Mouse (Mus musculus): Measurements from ENCODE around the gene Smyd2.

Gene Smyd2

GRCm38 (mm10) chr1:189871625-189872024 lies 50.5 kb downstream of the Smyd2 start:
- DNase-seq: no peak

GRCm38 (mm10) chr1:189870539-189870938 lies 51.6 kb downstream of the Smyd2 start:
- DNase-seq: no peak

GRCm38 (mm10) chr1:189869651-189870270 lies 52.4 kb downstream of the Smyd2 start:
- DNase-seq: no peak

GRCm38 (mm10) chr1:189868036-189868435 lies 54.1 kb downstream of the Smyd2 start:
- DNase-seq: no peak

GRCm38 (mm10) chr1:189867497-189867896 lies 54.7 kb downstream of the Smyd2 start:
- DNase-seq: no peak

GRCm38 (mm10) chr1:189867034-189867433 lies 55.1 kb downstream of the Smyd2 start:
- DNase-seq: no peak

GRCm38 (mm10) chr1:189866621-189867020 lies 55.5 kb downstream of the Smyd2 start:
- DNase-seq: no peak

- DNase-seq: peak in 1 of 2 experiments; percentile 29
Measured at GRCm38 (mm10) chr1:189864846-189865560, 57.2 kb downstream of the Smyd2 start.

- DNase-seq: peak in 1 of 2 experiments; percentile 48
Measured at GRCm38 (mm10) chr1:189864301-189864700, 57.9 kb downstream of the Smyd2 start.

GRCm38 (mm10) chr1:189863727-189864126 lies 58.4 kb downstream of the Smyd2 start:
- no peak for DNase-seq

GRCm38 (mm10) chr1:189860942-189861315 lies 61.2 kb downstream of the Smyd2 start:
- no peak for DNase-seq

- DNase-seq: no peak
Measured at GRCm38 (mm10) chr1:189860112-189860941, 61.8 kb downstream of the Smyd2 start.

- no peak for DNase-seq
Measured at GRCm38 (mm10) chr1:189858377-189858776, 63.8 kb downstream of the Smyd2 start.

GRCm38 (mm10) chr1:189855739-189856138 lies 66.4 kb downstream of the Smyd2 start:
- DNase-seq: no peak

- DNase-seq: no peak
Measured at GRCm38 (mm10) chr1:189854646-189855045, 67.5 kb downstream of the Smyd2 start.

- no peak for DNase-seq
Measured at GRCm38 (mm10) chr1:189852456-189852855, 69.7 kb downstream of the Smyd2 start.

- no peak for DNase-seq
Measured at GRCm38 (mm10) chr1:189852051-189852450, 70.1 kb downstream of the Smyd2 start.

- DNase-seq: no peak
Measured at GRCm38 (mm10) chr1:189849550-189849949, 72.6 kb downstream of the Smyd2 start.

GRCm38 (mm10) chr1:189846319-189846718 lies 75.8 kb downstream of the Smyd2 start:
- no peak for DNase-seq

GRCm38 (mm10) chr1:189834166-189834565 lies 88.0 kb downstream of the Smyd2 start:
- peak in 1 of 2 experiments; percentile 13 for DNase-seq

GRCm38 (mm10) chr1:189833351-189833750 lies 88.8 kb downstream of the Smyd2 start:
- no peak for DNase-seq

GRCm38 (mm10) chr1:189830797-189831232 lies 91.3 kb downstream of the Smyd2 start:
- DNase-seq: no peak

All from cerebellum, postnatal 25 days (tissue).